Mouse (Mus musculus) liver, embryonic 16.5 days (tissue): Measurements from ENCODE around the gene Nkain1. TPM values are rescaled to one million over a fixed set of nuclear protein-coding genes. Genes with fewer than 3 reads are reported as not detected.

ENCODE experiments used
- ATAC-seq: fragments of 200-750 bp; cut with Nextera tagmentation; 2 replicates; pipeline ENCODE4 v1.8.0; 2017; ENCODE audit warnings: low read depth, mild to moderate bottlenecking, moderate number of reproducible peaks, moderate library complexity
- H3K27ac ChIP-seq: fragments of 300-500 bp; sonication (generic); 2 replicates; pipeline ENCODE4 v1.5.1; 2014; ENCODE audit warnings: mild to moderate bottlenecking, low read length
- H3K27me3 ChIP-seq: fragments of 300-500 bp; sonication (generic); 2 replicates; pipeline ENCODE4 v1.6.1; 2014; ENCODE audit warnings: low read depth, low read length, mixed read lengths; ENCODE audit not compliant: control insufficient read depth, insufficient read depth
- H3K36me3 ChIP-seq: fragments of 300-500 bp; sonication (generic); 2 replicates; pipeline ENCODE4 v1.6.1; 2014; ENCODE audit warnings: mild to moderate bottlenecking; ENCODE audit not compliant: control insufficient read depth, insufficient read depth
- H3K4me1 ChIP-seq: fragments of 300-500 bp; sonication (generic); 2 replicates; pipeline ENCODE4 v1.6.1; 2014; ENCODE audit warnings: low read depth, low read length, mixed read lengths; ENCODE audit not compliant: control insufficient read depth
- H3K4me2 ChIP-seq: fragments of 300-500 bp; sonication (generic); 2 replicates; pipeline ENCODE4 v1.6.1; 2014; ENCODE audit warnings: low read depth, low read length, mixed read lengths
- H3K4me3 ChIP-seq: fragments of 300-500 bp; sonication (generic); 2 replicates; pipeline ENCODE4 v1.5.1; 2014; ENCODE audit warnings: low read depth, mild to moderate bottlenecking, low read length
- H3K9ac ChIP-seq: fragments of 300-500 bp; sonication (generic); 2 replicates; pipeline ENCODE4 v1.6.1; 2014; ENCODE audit warnings: low read depth, low read length
- H3K9me3 ChIP-seq: fragments of 300-500 bp; sonication (generic); replicated peaks from 2 replicates; pipeline ENCODE4 v1.6.1; 2016; ENCODE audit warnings: low read length; ENCODE audit not compliant: control insufficient read depth
- WGBS: fragments of 180-500 bp; shearing (Covaris S2); extraction: QIAGEN DNeasy Blood & Tissue Kit; methylation state at CpG from one replicate; pipeline ENCODE4 v1.1.7; 2014; ENCODE audit not compliant: insufficient replicate concordance; 5-methylcytosine and 5-hydroxymethylcytosine counted together
- polyA plus RNA-seq: library from polyadenylated mRNA; unstranded; fragments of >200 nt; fragmentation: Nextera tagmentation; extraction: Ambion mirVana; gene quantifications from 2 replicates; pipeline ENCODE4 v1.2.1, GENCODE M21; 2015

Nkain1 gene
- polyA plus RNA-seq, 1 experiment from 2014 or later, result not detected

DNA sequence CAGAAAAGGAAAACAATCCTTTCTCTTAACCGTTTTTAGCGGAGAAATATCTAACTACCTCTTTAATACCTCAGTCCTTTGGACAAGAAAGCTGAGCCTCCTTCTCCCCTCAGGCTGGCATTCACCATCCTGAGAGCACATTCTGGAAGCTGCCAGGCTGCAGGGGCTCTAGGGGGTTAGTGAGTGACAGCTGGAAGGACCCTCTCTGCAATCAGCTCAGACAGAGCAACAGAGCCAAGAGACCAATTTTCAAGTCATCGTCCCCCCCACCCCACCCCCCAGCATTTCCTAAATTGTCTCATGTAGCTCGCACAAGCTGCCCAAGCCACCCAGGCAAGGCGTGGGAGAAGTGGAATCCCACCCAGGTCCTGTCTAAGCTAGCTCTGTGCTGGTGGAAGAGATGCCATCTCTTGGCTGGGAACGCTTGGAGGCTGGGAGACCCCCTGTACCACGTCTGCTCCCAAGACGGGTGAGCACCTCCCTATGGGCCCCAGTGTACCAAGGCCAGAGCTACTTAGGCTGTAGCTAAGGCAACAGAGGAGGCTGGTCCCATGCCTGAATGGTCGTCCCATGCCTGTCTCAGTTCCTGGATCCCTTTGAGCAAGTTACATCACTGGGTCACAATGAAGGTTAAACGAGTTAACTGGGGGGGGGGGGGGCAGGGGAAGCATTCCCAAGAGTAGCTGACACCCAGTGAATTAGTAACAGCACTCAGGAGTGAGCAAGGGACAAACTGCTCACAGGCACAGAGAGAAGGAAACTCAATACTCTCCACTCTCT, 2.8 kb downstream of the Nkain1 start:
- ATAC-seq, result no peak
- H3K36me3 ChIP-seq, result no peaks in the 10 kb centered on the region
- WGBS, result 53% methylated on average over 10 of the region's 10 CpGs
- H3K27ac ChIP-seq, result no peak overlapping the region
- no peaks in the 10 kb centered on the region for H3K4me1 ChIP-seq
- H3K4me2 ChIP-seq, result no peak overlapping the region
- peaks cover 37% of the 10 kb centered on the region for H3K27me3 ChIP-seq
- H3K4me3 ChIP-seq, result no peak overlapping the region
- H3K9me3 ChIP-seq, result no peaks in the 10 kb centered on the region
- no peak overlapping the region for H3K9ac ChIP-seq

DNA sequence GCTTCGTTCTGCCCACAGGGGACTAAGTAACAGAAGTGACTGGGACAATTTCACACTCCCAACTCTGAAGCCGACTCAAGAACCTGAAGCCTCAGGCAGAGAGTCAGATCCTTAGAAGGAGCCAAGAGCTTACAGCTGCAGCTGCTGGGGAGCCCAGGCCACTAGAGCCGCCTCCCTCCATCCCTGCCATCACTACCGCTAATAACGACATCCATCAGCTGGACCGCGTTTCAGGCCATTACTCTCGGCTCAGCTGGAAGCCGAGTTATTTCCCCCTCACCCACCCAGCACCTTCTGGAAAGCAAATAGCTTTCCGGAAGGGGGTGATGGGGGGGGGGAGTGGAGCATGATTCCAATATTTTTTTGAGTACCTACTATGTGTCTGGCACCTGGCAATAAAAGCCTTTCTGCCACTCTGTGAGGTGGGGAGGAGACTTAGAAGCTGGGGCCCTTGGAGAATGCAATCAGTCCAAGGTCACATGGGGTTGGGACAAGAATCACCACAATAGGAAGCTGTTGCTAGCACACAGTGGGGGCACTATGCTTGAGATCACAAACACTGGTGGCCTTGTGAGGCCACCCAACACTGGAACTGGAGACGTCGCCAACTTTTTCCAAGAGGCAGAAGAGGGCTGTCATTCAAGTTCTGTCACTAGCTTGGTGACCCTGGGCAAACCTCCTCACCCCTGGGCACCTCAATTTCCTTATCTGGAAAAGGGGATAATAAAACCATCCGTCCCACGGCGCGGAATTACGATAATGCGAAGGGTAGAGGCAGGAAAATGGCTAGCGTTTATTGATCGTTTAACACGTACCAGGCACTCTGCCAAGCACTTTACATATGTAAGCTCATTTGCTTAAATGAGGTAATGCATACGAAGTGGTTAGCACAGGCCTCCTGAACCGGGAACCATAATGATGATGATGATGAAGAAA, 5.7 kb downstream of the Nkain1 start:
- no peak for ATAC-seq
- no peak overlapping the region for H3K27ac ChIP-seq
- WGBS, result 72% methylated on average over 23 of the region's 23 CpGs
- peaks cover 17% of the 10 kb centered on the region for H3K27me3 ChIP-seq
- H3K4me2 ChIP-seq, result no peak overlapping the region
- H3K9ac ChIP-seq, result no peak overlapping the region
- H3K4me3 ChIP-seq, result no peak overlapping the region
- no peaks in the 10 kb centered on the region for H3K4me1 ChIP-seq
- H3K36me3 ChIP-seq, result no peaks in the 10 kb centered on the region
- no peaks in the 10 kb centered on the region for H3K9me3 ChIP-seq

- H3K4me1 ChIP-seq, result no peaks in the 10 kb centered on the region
Observed at GRCm38 (mm10) chr4:130563820-130564219, 10.2 kb downstream of the Nkain1 start.

DNA sequence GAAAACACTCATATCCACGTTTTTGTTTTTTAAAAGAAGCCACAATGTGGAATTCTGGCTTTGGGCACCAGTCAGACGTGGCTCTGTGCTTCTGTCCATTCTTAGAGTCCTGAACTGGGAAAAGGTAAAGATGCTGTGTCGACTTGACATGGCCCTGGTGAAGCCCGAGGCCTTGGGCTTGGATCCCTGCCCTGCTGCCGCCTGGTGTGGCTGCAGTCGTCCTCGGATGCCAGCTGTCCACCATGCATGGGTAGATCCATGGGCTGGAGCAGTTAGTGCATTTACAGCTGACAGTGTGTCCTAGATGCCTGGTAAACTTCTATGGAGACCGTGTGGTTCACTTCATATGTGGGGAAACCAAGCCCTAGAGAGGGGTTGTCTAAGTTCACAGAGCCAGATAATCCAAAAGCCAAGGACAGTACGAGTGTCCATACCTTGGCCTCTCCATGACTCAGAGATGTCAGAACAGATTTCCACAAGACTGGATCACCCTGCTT, 10.7 kb downstream of the Nkain1 start:
- Histone ChIP-seq H3K27ac (no peak overlapping the region), H3K4me2 (no peak overlapping the region), H3K36me3 (no peaks in the 10 kb centered on the region), H3K27me3 (no peaks in the 10 kb centered on the region), H3K4me1 (no peaks in the 10 kb centered on the region), H3K9me3 (no peaks in the 10 kb centered on the region), H3K9ac (no peak overlapping the region), H3K4me3 (no peak overlapping the region)
- 62% methylated on average over 9 of the region's 9 CpGs for WGBS
- no peak for ATAC-seq

More at GRCm38 (mm10) chr4:130563820-130564219, 10.2 kb downstream of the Nkain1 start:
- Histone ChIP-seq H3K27ac (no peak overlapping the region), H3K4me3 (no peak overlapping the region), H3K27me3 (no peaks in the 10 kb centered on the region), H3K9me3 (no peaks in the 10 kb centered on the region), H3K9ac (no peak overlapping the region), H3K4me2 (no peak overlapping the region), H3K36me3 (no peaks in the 10 kb centered on the region)
- WGBS, result 60% methylated on average over 8 of the region's 8 CpGs
- ATAC-seq, result no peak

GRCm38 (mm10) chr4:130560576-130561310, 13.2 kb downstream of the Nkain1 start:
- no peak overlapping the region for H3K4me2 ChIP-seq
- H3K9me3 ChIP-seq, result no peaks in the 10 kb centered on the region
- no peak for ATAC-seq

GRCm38 (mm10) chr4:130559220-130559619, 14.8 kb downstream of the Nkain1 start:
- Histone ChIP-seq H3K36me3 (no peaks in the 10 kb centered on the region), H3K4me1 (no peaks in the 10 kb centered on the region), H3K4me2 (no peak overlapping the region), H3K9me3 (no peaks in the 10 kb centered on the region), H3K9ac (no peak overlapping the region), H3K27me3 (no peaks in the 10 kb centered on the region), H3K27ac (no peak overlapping the region), H3K4me3 (no peak overlapping the region)
- 65% methylated on average over 3 of the region's 3 CpGs for WGBS
- no peak for ATAC-seq

More at GRCm38 (mm10) chr4:130560576-130561310, 13.2 kb downstream of the Nkain1 start:
- H3K9ac ChIP-seq, result no peak overlapping the region
- H3K4me1 ChIP-seq, result no peaks in the 10 kb centered on the region
- no peak overlapping the region for H3K4me3 ChIP-seq
- 59% methylated on average over 11 of the region's 11 CpGs for WGBS
- H3K27ac ChIP-seq, result no peak overlapping the region
- no peaks in the 10 kb centered on the region for H3K27me3 ChIP-seq
- no peaks in the 10 kb centered on the region for H3K36me3 ChIP-seq

GRCm38 (mm10) chr4:130557852-130558251, 16.1 kb downstream of the Nkain1 start:
- no peak overlapping the region for H3K27ac ChIP-seq
- H3K27me3 ChIP-seq, result no peaks in the 10 kb centered on the region
- no peak; the same call in 1 of the 2 replicates for ATAC-seq
- no peak overlapping the region for H3K4me3 ChIP-seq
- WGBS, result 73% methylated on average over 12 of the region's 12 CpGs
- no peak overlapping the region for H3K9ac ChIP-seq
- no peaks in the 10 kb centered on the region for H3K9me3 ChIP-seq
- H3K4me1 ChIP-seq, result peaks cover 2% of the 10 kb centered on the region; the same call in 1 of the 2 replicates
- H3K4me2 ChIP-seq, result no peak overlapping the region
- no peaks in the 10 kb centered on the region for H3K36me3 ChIP-seq

GRCm38 (mm10) chr4:130556992-130557391, 17.0 kb downstream of the Nkain1 start:
- Histone ChIP-seq H3K9ac (no peak overlapping the region), H3K36me3 (no peaks in the 10 kb centered on the region), H3K4me2 (no peak overlapping the region), H3K27me3 (no peaks in the 10 kb centered on the region), H3K4me3 (no peak overlapping the region), H3K4me1 (peaks cover 3% of the 10 kb centered on the region), H3K9me3 (no peaks in the 10 kb centered on the region), H3K27ac (no peak overlapping the region)
- 43% methylated on average over 1 of the region's 1 CpGs for WGBS
- no peak for ATAC-seq
